Mouse (Mus musculus): ENCODE measurements at regions not wholly inside any gene's neighbourhood (a gene's known extent, or its start where the extent isn't known, plus 50 kb on each side); places are given as distances from the start of the nearest gene placed in this dataset.

DNA sequence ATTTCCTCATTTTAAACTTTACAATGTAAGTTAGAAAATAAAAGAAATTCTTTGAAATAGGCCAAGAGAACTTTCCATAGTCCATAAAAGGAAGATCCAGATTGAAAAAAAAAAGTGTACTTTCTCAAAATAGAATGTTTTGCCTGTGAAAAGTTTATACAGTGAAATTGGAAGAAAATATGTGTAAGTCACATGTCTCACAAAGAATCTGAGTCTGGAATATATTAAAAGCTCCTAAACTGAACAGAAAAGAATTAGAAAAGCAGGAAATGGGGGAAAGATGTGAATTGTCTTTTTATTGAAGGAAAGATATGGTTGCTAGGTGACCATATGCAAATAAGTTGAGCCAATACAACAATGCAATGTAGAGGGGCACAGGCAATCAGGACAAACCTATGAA is 197.7 kb upstream of the Gm20594 start:
- TF ChIP-seq MAFK (IDR thresholded peaks at IDR 0.05; ENCODE audit: insufficient read depth, low read depth, low read length) = no peak
- TF ChIP-seq CHD2 (IDR thresholded peaks at IDR 0.05; ENCODE audit: low read depth, low read length) = no peak
- no peak for TF ChIP-seq ZNF384 (IDR thresholded peaks at IDR 0.05; ENCODE audit: low read depth, low read length)
- no peak for TF ChIP-seq ZC3H11A (IDR thresholded peaks at IDR 0.05; ENCODE audit: borderline replicate concordance, low read depth, low read length)
- TF ChIP-seq HCFC1 (IDR thresholded peaks at IDR 0.05; ENCODE audit: borderline replicate concordance, insufficient read depth, low read length) = no peak
